ENCODE assay signal across 8 mouse cellular contexts in the genomic region with DNA sequence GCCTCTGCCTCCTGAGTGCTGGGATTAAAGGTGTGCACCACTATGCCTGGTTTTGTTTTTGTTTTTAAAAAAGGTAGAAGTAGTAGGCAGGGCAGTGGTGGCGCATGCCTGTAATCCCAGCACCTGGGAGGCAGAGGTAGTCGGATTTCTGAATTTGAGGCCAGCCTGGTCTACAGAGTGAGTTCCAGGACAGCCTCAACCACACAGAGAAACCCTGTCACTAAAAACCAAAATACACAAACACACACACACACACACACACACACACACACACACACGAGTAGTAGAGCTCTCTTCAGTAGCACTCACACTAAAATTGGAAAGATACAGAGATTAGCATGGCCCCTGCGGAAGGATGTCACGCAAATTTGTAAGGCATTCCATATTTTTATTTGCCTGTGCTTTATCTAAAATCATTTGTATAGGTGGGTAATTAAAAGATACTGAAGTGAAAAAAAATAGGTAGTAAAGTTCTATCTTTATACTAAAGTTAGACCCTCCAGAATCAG. TPM values are rescaled to one million over a fixed set of nuclear protein-coding genes. Genes with fewer than 3 reads are reported as not detected.
DNase-seq lines count a peak whose midpoint lies in the region; ATAC-seq lines count a peak whose summit lies in the region.
"Had no signal": no experiment of that assay in that cellular context is flagged by ENCODE, and none has a peak within 500 bp of the region (broad histone marks: within the 10 kb centered on the region; RNA-seq: fewer than 3 reads in every experiment).

No protein-coding gene starts in this region.

- no peaks in the 10 kb centered on the region for H3K9me3 ChIP-seq in megakaryocyte, embryonic 14.5 days
- no peaks in the 10 kb centered on the region for H3K9me3 ChIP-seq in embryonic facial prominence, embryonic 15.5 days (replicated peaks)
- no peaks in the 10 kb centered on the region for H3K9me3 ChIP-seq in neural tube, embryonic 12.5 days

- H3K27ac ChIP-seq in embryonic facial prominence, embryonic 15.5 days (replicated peaks): peak overlapping the region; percentile 99
- no peak overlapping the region for H3K27ac ChIP-seq in neural tube, embryonic 12.5 days

- ATAC-seq in megakaryocyte, adult 5-6 weeks (ENCODE audit: poor library complexity, severe bottlenecking): no peak
- no peak for ATAC-seq in embryonic facial prominence, embryonic 15.5 days (ENCODE audit: insufficient number of reproducible peaks, low FRiP score, low TSS enrichment, low read depth)
- no peak for ATAC-seq in neural tube, embryonic 12.5 days (ENCODE audit: low FRiP score, low read depth)

- peak; percentile 53 for DNase-seq in induced T-regulatory cell, adult 2 months (ENCODE audit: low read depth)
- no peak for DNase-seq in layer of hippocampus, adult 11-12 months (ENCODE audit: low spot score)
- DNase-seq in gastrocnemius, adult 18-20 months (ENCODE audit: low spot score): no peak

- H3K4me3 ChIP-seq in megakaryocyte, embryonic 14.5 days (replicated peaks): peak overlapping the region; percentile 97
- H3K4me3 ChIP-seq in embryonic facial prominence, embryonic 15.5 days (replicated peaks): peak overlapping the region; percentile 62
- H3K4me3 ChIP-seq in neural tube, embryonic 12.5 days: no peak overlapping the region

- peaks cover 73% of the 10 kb centered on the region for H3K4me1 ChIP-seq in megakaryocyte, embryonic 14.5 days
- peaks cover 60% of the 10 kb centered on the region for H3K4me1 ChIP-seq in embryonic facial prominence, embryonic 15.5 days
- H3K4me1 ChIP-seq in neural tube, embryonic 12.5 days: peaks cover 59% of the 10 kb centered on the region

- no peaks in the 10 kb centered on the region for H3K27me3 ChIP-seq in megakaryocyte, embryonic 14.5 days (replicated peaks)
- H3K27me3 ChIP-seq in embryonic facial prominence, embryonic 15.5 days: no peaks in the 10 kb centered on the region
- no peaks in the 10 kb centered on the region for H3K27me3 ChIP-seq in neural tube, embryonic 12.5 days (replicated peaks)

- WGBS in embryonic facial prominence, embryonic 15.5 days: 66% methylated on average over 5 of the region's 5 CpGs
- WGBS in neural tube, embryonic 12.5 days: 75% methylated on average over 5 of the region's 5 CpGs

- peak overlapping the region; percentile 87 for H3K4me2 ChIP-seq in embryonic facial prominence, embryonic 15.5 days (replicated peaks)
- H3K4me2 ChIP-seq in neural tube, embryonic 12.5 days (replicated peaks): peak overlapping the region; percentile 82

- peaks cover 27% of the 10 kb centered on the region for H3K36me3 ChIP-seq in megakaryocyte, embryonic 14.5 days (replicated peaks; ENCODE audit: low read length)
- H3K36me3 ChIP-seq in embryonic facial prominence, embryonic 15.5 days: peaks cover 16% of the 10 kb centered on the region
- peaks cover 14% of the 10 kb centered on the region for H3K36me3 ChIP-seq in neural tube, embryonic 12.5 days

- H3K9ac ChIP-seq in embryonic facial prominence, embryonic 15.5 days: no peak overlapping the region
- no peak overlapping the region for H3K9ac ChIP-seq in neural tube, embryonic 12.5 days

RNA-seq across cellular contexts. Expression of a gene that starts 0.8 kb away (rescaled TPM):
- polyA plus RNA-seq in megakaryocyte, embryonic 14.5 days (2012; ENCODE audit: insufficient read depth, low replicate concordance): 244 and 373 TPM in 2 replicates
- total RNA-seq in megakaryocyte, adult 5-6 weeks (2015): 415 and 463 TPM in 2 replicates
- total RNA-seq in megakaryocyte, adult 5-6 weeks (2017): 386 and 405 TPM in 2 replicates
- polyA plus RNA-seq in embryonic facial prominence, embryonic 15.5 days (2015; fragmentation: Nextera tagmentation; extraction: Ambion mirVana): 324 and 329 TPM in 2 replicates
- polyA plus RNA-seq in neural tube, embryonic 12.5 days (2016; fragmentation: Nextera tagmentation; extraction: Ambion mirVana): 169 and 178 TPM in 2 replicates
- 10 to 100 TPM in 1 of 2 experiments, 1 to 10 TPM in 1; 7.5 to 11.6 TPM for total RNA-seq in gastrocnemius, adult 18-20 months (2021)

RNA-seq across cellular contexts. Expression of a gene that starts 2.4 kb away (rescaled TPM):
- 10.5 and 10.9 TPM in 2 replicates for polyA plus RNA-seq in megakaryocyte, embryonic 14.5 days (2012; ENCODE audit: insufficient read depth, low replicate concordance)
- total RNA-seq in megakaryocyte, adult 5-6 weeks (2015): 7.4 and 7.5 TPM in 2 replicates
- 3.6 and 6.3 TPM in 2 replicates for total RNA-seq in megakaryocyte, adult 5-6 weeks (2017)
- polyA plus RNA-seq in embryonic facial prominence, embryonic 15.5 days (2015; fragmentation: Nextera tagmentation; extraction: Ambion mirVana): 3.6 and 5.4 TPM in 2 replicates
- 3.1 and 4.1 TPM in 2 replicates for polyA plus RNA-seq in neural tube, embryonic 12.5 days (2016; fragmentation: Nextera tagmentation; extraction: Ambion mirVana)
- total RNA-seq in gastrocnemius, adult 18-20 months (2021): under 1 TPM in 1 of 2 experiments, not detected in 1; 0.28 TPM

RNA-seq across cellular contexts. Expression of a gene that starts 9.8 kb away (rescaled TPM):
- polyA plus RNA-seq in megakaryocyte, embryonic 14.5 days (2012; ENCODE audit: insufficient read depth, low replicate concordance): 30.5 and 36.5 TPM in 2 replicates
- total RNA-seq in megakaryocyte, adult 5-6 weeks (2015): 2.2 and 3.1 TPM in 2 replicates
- total RNA-seq in megakaryocyte, adult 5-6 weeks (2017): 1.2 and 2.7 TPM in 2 replicates
- polyA plus RNA-seq in embryonic facial prominence, embryonic 15.5 days (2015; fragmentation: Nextera tagmentation; extraction: Ambion mirVana): 319 and 347 TPM in 2 replicates
- polyA plus RNA-seq in neural tube, embryonic 12.5 days (2016; fragmentation: Nextera tagmentation; extraction: Ambion mirVana): 564 and 591 TPM in 2 replicates
- total RNA-seq in gastrocnemius, adult 18-20 months (2021): 1 to 10 TPM; 4.5 to 8.7 TPM

RNA-seq across cellular contexts. Expression of a gene that starts 16.2 kb away (rescaled TPM):
- polyA plus RNA-seq in megakaryocyte, embryonic 14.5 days (2012; ENCODE audit: insufficient read depth, low replicate concordance): 14.8 and 15.5 TPM in 2 replicates
- total RNA-seq in megakaryocyte, adult 5-6 weeks (2015): not detected in 2 replicates
- not detected in 2 replicates for total RNA-seq in megakaryocyte, adult 5-6 weeks (2017)
- polyA plus RNA-seq in embryonic facial prominence, embryonic 15.5 days (2015; fragmentation: Nextera tagmentation; extraction: Ambion mirVana): 98.5 and 131 TPM in 2 replicates
- polyA plus RNA-seq in neural tube, embryonic 12.5 days (2016; fragmentation: Nextera tagmentation; extraction: Ambion mirVana): not detected in 2 replicates
- not detected for total RNA-seq in gastrocnemius, adult 18-20 months (2021)
- total RNA-seq: layer of hippocampus, postnatal 10 days had no signal

RNA-seq across cellular contexts. Expression of a gene that starts 17.0 kb away (rescaled TPM):
- 53.5 and 66.3 TPM in 2 replicates for polyA plus RNA-seq in megakaryocyte, embryonic 14.5 days (2012; ENCODE audit: insufficient read depth, low replicate concordance)
- total RNA-seq in megakaryocyte, adult 5-6 weeks (2015): not detected in 2 replicates
- total RNA-seq in megakaryocyte, adult 5-6 weeks (2017): not detected in 2 replicates
- polyA plus RNA-seq in embryonic facial prominence, embryonic 15.5 days (2015; fragmentation: Nextera tagmentation; extraction: Ambion mirVana): 1.1 and 1.4 TPM in 2 replicates
- 0.81 and 0.88 TPM in 2 replicates for polyA plus RNA-seq in neural tube, embryonic 12.5 days (2016; fragmentation: Nextera tagmentation; extraction: Ambion mirVana)
- total RNA-seq in gastrocnemius, adult 18-20 months (2021): not detected
- total RNA-seq: layer of hippocampus, postnatal 10 days had no signal
